14 mouse cellular contexts compared by ENCODE assay signal in genomic region chr2:146428751-146429150, GRCm38 (mm10).
DNase-seq lines count a peak whose midpoint lies in the region.
"Had no signal": no experiment of that assay in that cellular context is flagged by ENCODE, and none has a peak within 500 bp of the region (broad histone marks: within the 10 kb centered on the region; RNA-seq: fewer than 3 reads in every experiment).

No protein-coding gene starts in this region.

- DNase-seq in cerebellum, postnatal 14 days = peak; percentile 28 to 34
- no peak for DNase-seq in cerebellum, adult 18-20 months
- peak; percentile 80 for DNase-seq in heart, adult 11 months
- no peak for DNase-seq in heart, adult 9 months (ENCODE audit: low spot score in 2 of 2)
- DNase-seq in NIH3T3 (ENCODE audit: low read depth) (peak; percentile 10), adipocyte (ENCODE audit: low spot score) (peak; percentile 59)
- no peak for DNase-seq in thymus, postnatal 4 days
- DNase-seq: adrenal gland, postnatal 10 days; adrenal gland, postnatal 25 days; cerebellum, adult 11 months; cerebellum, adult 2 months; cerebellum, adult 9-10 months; cerebellum, postnatal 25 days; embryo, embryonic 11 days had no signal

Comparison
In these comparisons a context has a peak if more than half of its experiments do, and no peak if none do; other contexts are left out.
1. DNase-seq: peak in cerebellum, postnatal 14 days (2 of 2), heart, adult 11 months (single experiment), NIH3T3 (single experiment) and adipocyte (single experiment); none in cerebellum, adult 18-20 months (0 of 2), heart, adult 9 months (0 of 2) and thymus, postnatal 4 days (single experiment).